Mouse (Mus musculus): ENCODE results near the gene Dmwd. TPM values are rescaled to one million over a fixed set of nuclear protein-coding genes. Genes with fewer than 3 reads are reported as not detected.
A peak's percentile ranks its signal among the peaks of the same experiment; 100 is the strongest.

Dmwd gene
- total and polyA plus RNA-seq, 3 experiments = 18.3 to 70.3 (median 51.5) TPM

DNA sequence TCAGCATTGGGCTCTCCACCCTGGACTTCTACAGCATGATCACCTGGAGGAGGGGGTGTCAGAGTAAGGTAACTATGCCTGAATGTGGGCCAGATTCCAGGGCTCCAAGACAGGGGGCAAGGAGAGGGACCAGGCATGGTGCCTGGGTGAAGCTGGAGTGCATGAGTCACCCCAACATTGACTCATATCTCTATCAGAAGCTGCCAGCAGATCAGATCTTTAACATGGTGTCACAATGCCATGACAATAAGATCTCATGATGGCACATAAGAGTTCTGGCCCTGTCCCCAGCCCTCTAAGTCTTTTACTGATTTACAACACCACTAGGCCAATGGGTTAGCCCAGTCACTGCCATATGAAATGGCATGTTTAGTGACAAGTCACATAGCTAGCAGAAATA lies 27.7 kb downstream of the Dmwd start:
- H3K27ac ChIP-seq (ENCODE audit: control insufficient read depth, low read depth, low read length) = no peak overlapping the region
- no peak overlapping the region for H3K9ac ChIP-seq (ENCODE audit: control insufficient read depth, low read depth, low read length, poor library complexity, severe bottlenecking)
- H3K4me1 ChIP-seq (ENCODE audit: control insufficient read depth in 1 of 2, insufficient read depth in 2 of 2, low read length in 2 of 2) = peaks cover 0 to 4% of the 10 kb centered on the region in 2 experiments; a peak in 1 of 4 replicates
- TF ChIP-seq TCF12 (IDR thresholded peaks at IDR 0.05; ENCODE audit: low read depth, low read length) (no peak), CHD1 (IDR thresholded peaks at IDR 0.05; ENCODE audit: low read depth, low read length) (no peak), CTCF (IDR thresholded peaks at IDR 0.05 in 2 of 3, conservative IDR thresholded peaks at IDR 0.05 in 1 of 3; ENCODE audit: control insufficient read depth in 1 of 3, insufficient read depth in 1 of 3, low read depth in 2 of 3, low read length in 3 of 3, poor library complexity in 1 of 3, severe bottlenecking in 1 of 3) (no peak), RAD21 (IDR thresholded peaks at IDR 0.05; ENCODE audit: low read depth, low read length) (no peak), TBP (IDR thresholded peaks at IDR 0.05; ENCODE audit: low read depth, low read length) (no peak), POLR2AphosphoS5 (IDR thresholded peaks at IDR 0.05; ENCODE audit: borderline replicate concordance, low read depth, low read length) (no peak), UBTF (IDR thresholded peaks at IDR 0.05; ENCODE audit: borderline replicate concordance, insufficient read depth, low read depth, low read length) (no peak), HCFC1 (IDR thresholded peaks at IDR 0.05; ENCODE audit: low read depth, low read length) (no peak), EP300 (IDR thresholded peaks at IDR 0.05; ENCODE audit: low read depth in 1 of 2, low read length in 2 of 2) (no peak)
- peaks cover 0 to 3% of the 10 kb centered on the region in 2 experiments; a peak in 1 of 4 replicates for H3K27me3 ChIP-seq (ENCODE audit: control insufficient read depth in 1 of 2, insufficient read depth in 2 of 2, low read length in 2 of 2)
- no peak overlapping the region for H3K4me3 ChIP-seq (ENCODE audit: control insufficient read depth in 1 of 2, insufficient read depth in 1 of 2, low read depth in 2 of 2, low read length in 2 of 2)
- no peaks in the 10 kb centered on the region for H3K79me2 ChIP-seq (ENCODE audit: control insufficient read depth, insufficient read depth, low read length, poor library complexity)
- no peaks in the 10 kb centered on the region for H3K9me3 ChIP-seq (replicated peaks; ENCODE audit: insufficient read depth, low read length)
- no peak for DNase-seq (ENCODE audit: low read depth, low spot score)
- H3K36me3 ChIP-seq (ENCODE audit: control insufficient read depth in 1 of 2, insufficient read depth in 2 of 2, low read length in 2 of 2) = no peaks in the 10 kb centered on the region

DNA sequence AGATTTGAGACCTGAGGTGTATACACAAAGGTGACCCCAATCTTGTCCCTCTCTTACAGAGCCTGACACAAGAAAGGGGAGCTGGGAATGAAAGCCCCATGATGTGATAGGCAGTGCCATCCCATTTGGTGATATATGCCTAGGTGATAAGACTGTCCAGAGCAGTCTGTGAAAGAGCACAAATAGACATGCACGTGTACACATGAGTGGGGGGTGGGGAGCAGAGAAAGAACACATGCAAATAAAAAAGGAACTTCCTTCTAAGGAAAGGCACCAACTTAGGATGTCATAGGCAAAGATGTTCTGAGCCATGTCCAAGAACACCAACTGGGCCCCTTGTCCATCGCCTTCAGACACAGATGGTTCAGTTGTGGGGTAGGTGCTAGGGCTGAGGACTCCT lies 28.5 kb downstream of the Dmwd start:
- no peaks in the 10 kb centered on the region for H3K36me3 ChIP-seq (ENCODE audit: control insufficient read depth in 1 of 2, insufficient read depth in 2 of 2, low read length in 2 of 2)
- TF ChIP-seq GATA1 (IDR thresholded peaks at IDR 0.05; ENCODE audit: low read depth, low read length) = no peak
- TF ChIP-seq BHLHE40 (IDR thresholded peaks at IDR 0.05; ENCODE audit: borderline replicate concordance, low read depth, low read length) = peak; percentile 43; the same call in 1 of the 2 replicates
- H3K27ac ChIP-seq (ENCODE audit: control insufficient read depth, low read depth, low read length) = no peak overlapping the region
- DNase-seq (ENCODE audit: low read depth, low spot score) = no peak
- peaks cover 0 to 3% of the 10 kb centered on the region in 2 experiments; a peak in 1 of 4 replicates for H3K27me3 ChIP-seq (ENCODE audit: control insufficient read depth in 1 of 2, insufficient read depth in 2 of 2, low read length in 2 of 2)
- H3K4me1 ChIP-seq (ENCODE audit: control insufficient read depth in 1 of 2, insufficient read depth in 2 of 2, low read length in 2 of 2) = peaks cover 0 to 4% of the 10 kb centered on the region in 2 experiments; a peak in 1 of 4 replicates
- H3K9ac ChIP-seq (ENCODE audit: control insufficient read depth, low read depth, low read length, poor library complexity, severe bottlenecking) = no peak overlapping the region
- H3K79me2 ChIP-seq (ENCODE audit: control insufficient read depth, insufficient read depth, low read length, poor library complexity) = no peaks in the 10 kb centered on the region
- no peaks in the 10 kb centered on the region for H3K9me3 ChIP-seq (replicated peaks; ENCODE audit: insufficient read depth, low read length)
- H3K4me3 ChIP-seq (ENCODE audit: control insufficient read depth in 1 of 2, insufficient read depth in 1 of 2, low read depth in 2 of 2, low read length in 2 of 2) = no peak overlapping the region

DNA sequence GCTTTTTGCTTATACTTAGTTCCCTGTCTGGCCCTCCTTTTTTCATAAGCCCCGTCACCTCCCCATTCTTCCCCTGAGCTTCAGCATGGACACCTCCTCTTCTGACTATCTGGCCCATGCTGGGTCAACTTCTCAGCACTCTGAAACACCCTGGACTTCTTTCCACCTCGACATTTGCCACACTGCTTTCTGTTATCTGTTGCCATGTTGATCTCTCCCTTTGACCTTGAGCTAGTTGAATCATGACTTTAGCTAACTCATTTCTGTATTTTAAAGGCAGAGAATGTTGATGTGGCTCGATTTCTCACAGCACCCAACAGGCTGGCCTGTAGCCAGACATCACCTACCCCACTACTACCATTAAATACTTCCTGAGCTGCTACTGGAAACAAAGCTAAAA lies 31.4 kb downstream of the Dmwd start:
- Histone ChIP-seq H3K9ac (ENCODE audit: control insufficient read depth, low read depth, low read length, poor library complexity, severe bottlenecking) (no peak overlapping the region), H3K4me3 (ENCODE audit: control insufficient read depth in 1 of 2, insufficient read depth in 1 of 2, low read depth in 2 of 2, low read length in 2 of 2) (no peak overlapping the region), H3K4me1 (ENCODE audit: control insufficient read depth in 1 of 2, insufficient read depth in 2 of 2, low read length in 2 of 2) (peaks cover 0 to 6% of the 10 kb centered on the region in 2 experiments; a peak in 2 of 4 replicates), H3K36me3 (ENCODE audit: control insufficient read depth in 1 of 2, insufficient read depth in 2 of 2, low read length in 2 of 2) (peaks cover 0 to 2% of the 10 kb centered on the region in 2 experiments; a peak in 1 of 4 replicates), H3K27me3 (ENCODE audit: control insufficient read depth in 1 of 2, insufficient read depth in 2 of 2, low read length in 2 of 2) (peaks cover 0 to 3% of the 10 kb centered on the region in 2 experiments; a peak in 1 of 4 replicates), H3K27ac (ENCODE audit: control insufficient read depth, low read depth, low read length) (no peak overlapping the region), H3K9me3 (replicated peaks; ENCODE audit: insufficient read depth, low read length) (no peaks in the 10 kb centered on the region), H3K79me2 (ENCODE audit: control insufficient read depth, insufficient read depth, low read length, poor library complexity) (no peaks in the 10 kb centered on the region)
- no peak for DNase-seq (ENCODE audit: low read depth, low spot score)
- no peak for TF ChIP-seq MYC (IDR thresholded peaks at IDR 0.05; ENCODE audit: low read depth, low read length)
- no peak for TF ChIP-seq POLR2AphosphoS2 (IDR thresholded peaks at IDR 0.05; ENCODE audit: low read length)
- TF ChIP-seq TCF12 (IDR thresholded peaks at IDR 0.05; ENCODE audit: low read depth, low read length) = no peak
- TF ChIP-seq ZMIZ1 (IDR thresholded peaks at IDR 0.05; ENCODE audit: low read depth, low read length) = no peak
- TF ChIP-seq HCFC1 (IDR thresholded peaks at IDR 0.05; ENCODE audit: low read depth, low read length) = no peak
- no peak for TF ChIP-seq POLR2AphosphoS5 (IDR thresholded peaks at IDR 0.05; ENCODE audit: borderline replicate concordance, low read depth, low read length)
- no peak for TF ChIP-seq SMC3 (IDR thresholded peaks at IDR 0.05; ENCODE audit: low read depth, low read length)
- no peak for TF ChIP-seq KAT2A (conservative IDR thresholded peaks at IDR 0.05; ENCODE audit: low read depth, low read length)

Measured in MEL (cell line).